Mouse (Mus musculus): Measurements from ENCODE around the gene Olfr867. TPM values are rescaled to one million over a fixed set of nuclear protein-coding genes. Genes with fewer than 3 reads are reported as not detected.

Olfr867 gene
- total and polyA plus RNA-seq, 3 experiments = not detected

DNA sequence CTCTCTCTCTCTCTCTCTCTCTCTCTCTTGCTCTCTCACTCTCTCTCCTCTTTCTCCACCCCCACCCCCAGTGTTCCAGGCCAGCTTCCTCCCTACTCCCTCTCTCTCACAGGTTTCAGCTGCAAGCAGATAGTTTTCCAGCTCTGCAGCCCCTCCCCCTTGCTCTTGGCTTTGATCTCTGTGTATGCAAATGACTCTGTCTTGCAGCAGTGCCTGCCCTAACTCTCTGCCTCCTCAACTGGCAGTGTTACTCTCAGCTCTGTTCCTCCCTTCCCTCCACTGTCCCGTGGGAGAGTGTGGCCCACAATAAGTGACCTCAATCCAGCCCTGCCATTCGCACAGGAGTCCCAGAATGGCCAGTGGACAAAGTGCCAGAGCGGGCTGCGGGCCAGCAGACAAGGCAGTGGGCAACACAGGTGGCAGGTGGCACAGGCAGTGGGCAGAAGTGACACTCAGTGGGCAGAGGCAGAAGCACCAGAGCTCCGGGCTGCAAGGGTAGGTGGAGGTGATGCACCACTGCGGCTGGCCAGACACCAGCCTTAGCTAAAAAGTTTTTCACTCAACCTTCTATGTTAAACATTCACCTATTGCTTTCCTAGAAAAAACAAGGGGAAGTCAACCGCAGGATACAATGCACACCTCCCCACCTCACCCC lies 16.3 kb upstream of the Olfr867 start:
- Histone ChIP-seq H3K4me3 (ENCODE audit: control insufficient read depth in 1 of 2, insufficient read depth in 1 of 2, low read depth in 2 of 2, low read length in 2 of 2) (no peak overlapping the region), H3K4me1 (ENCODE audit: control insufficient read depth in 1 of 2, insufficient read depth in 2 of 2, low read length in 2 of 2) (no peaks in the 10 kb centered on the region)

GRCm38 (mm10) chr9:20071291-20071690 lies 13.9 kb upstream of the Olfr867 start:
- Histone ChIP-seq H3K4me1 (ENCODE audit: control insufficient read depth in 1 of 2, insufficient read depth in 2 of 2, low read length in 2 of 2) (no peaks in the 10 kb centered on the region), H3K79me2 (ENCODE audit: control insufficient read depth, insufficient read depth, low read length, poor library complexity) (no peaks in the 10 kb centered on the region), H3K9ac (ENCODE audit: control insufficient read depth, low read depth, low read length, poor library complexity, severe bottlenecking) (no peak overlapping the region), H3K27ac (ENCODE audit: control insufficient read depth, low read depth, low read length) (no peak overlapping the region), H3K9me3 (replicated peaks; ENCODE audit: insufficient read depth, low read length) (no peaks in the 10 kb centered on the region), H3K36me3 (ENCODE audit: control insufficient read depth in 1 of 2, insufficient read depth in 2 of 2, low read length in 2 of 2) (no peaks in the 10 kb centered on the region), H3K4me3 (ENCODE audit: control insufficient read depth in 1 of 2, insufficient read depth in 1 of 2, low read depth in 2 of 2, low read length in 2 of 2) (no peak overlapping the region), H3K27me3 (ENCODE audit: control insufficient read depth in 1 of 2, insufficient read depth in 2 of 2, low read length in 2 of 2) (no peaks in the 10 kb centered on the region)
- no peak for DNase-seq (ENCODE audit: low read depth, low spot score)
- no peak for TF ChIP-seq POLR2AphosphoS2 (IDR thresholded peaks at IDR 0.05; ENCODE audit: low read length)
- no peak for TF ChIP-seq CHD1 (IDR thresholded peaks at IDR 0.05; ENCODE audit: low read depth, low read length)
- TF ChIP-seq GABPA (IDR thresholded peaks at IDR 0.05; ENCODE audit: low read depth, low read length) = no peak
- TF ChIP-seq ZNF384 (IDR thresholded peaks at IDR 0.05; ENCODE audit: low read depth, low read length) = no peak
- TF ChIP-seq POLR2A (IDR thresholded peaks at IDR 0.05; ENCODE audit: control insufficient read depth in 1 of 2, insufficient read depth in 1 of 2, low read depth in 1 of 2, low read length in 2 of 2, poor library complexity in 1 of 2) = no peak
- no peak for TF ChIP-seq MAFK (IDR thresholded peaks at IDR 0.05; ENCODE audit: borderline replicate concordance, low read depth, low read length)

More for the DNA sequence above, 16.3 kb upstream of the Olfr867 start:
- TF ChIP-seq GATA1 (IDR thresholded peaks at IDR 0.05; ENCODE audit: low read depth, low read length) = no peak
- no peak for TF ChIP-seq UBTF (IDR thresholded peaks at IDR 0.05; ENCODE audit: borderline replicate concordance, insufficient read depth, low read depth, low read length)
- no peak for TF ChIP-seq TBP (IDR thresholded peaks at IDR 0.05; ENCODE audit: low read depth, low read length)
- no peak for TF ChIP-seq NELFE (IDR thresholded peaks at IDR 0.05; ENCODE audit: low read depth, low read length)
- TF ChIP-seq MEF2A (IDR thresholded peaks at IDR 0.05; ENCODE audit: extremely low read depth, insufficient replicate concordance, low read depth, low read length, poor library complexity, severe bottlenecking) = no peak
- TF ChIP-seq JUND (IDR thresholded peaks at IDR 0.05; ENCODE audit: low read depth, low read length) = no peak
- TF ChIP-seq ETS1 (IDR thresholded peaks at IDR 0.05; ENCODE audit: low read depth, low read length) = no peak
- no peak for TF ChIP-seq CHD1 (IDR thresholded peaks at IDR 0.05; ENCODE audit: low read depth, low read length)
- no peak for TF ChIP-seq KAT2A (conservative IDR thresholded peaks at IDR 0.05; ENCODE audit: low read depth, low read length)
- TF ChIP-seq RAD21 (IDR thresholded peaks at IDR 0.05; ENCODE audit: low read depth, low read length) = no peak
- Histone ChIP-seq H3K9me3 (replicated peaks; ENCODE audit: insufficient read depth, low read length) (no peaks in the 10 kb centered on the region), H3K36me3 (ENCODE audit: control insufficient read depth in 1 of 2, insufficient read depth in 2 of 2, low read length in 2 of 2) (no peaks in the 10 kb centered on the region), H3K79me2 (ENCODE audit: control insufficient read depth, insufficient read depth, low read length, poor library complexity) (no peaks in the 10 kb centered on the region), H3K9ac (ENCODE audit: control insufficient read depth, low read depth, low read length, poor library complexity, severe bottlenecking) (no peak overlapping the region), H3K27me3 (ENCODE audit: control insufficient read depth in 1 of 2, insufficient read depth in 2 of 2, low read length in 2 of 2) (no peaks in the 10 kb centered on the region), H3K27ac (ENCODE audit: control insufficient read depth, low read depth, low read length) (no peak overlapping the region)
- DNase-seq (ENCODE audit: low read depth, low spot score) = no peak

All from MEL (cell line).